Comparison of ENCODE assay signal across 9 mouse cellular contexts in genomic region chr12:70590456-70591050, GRCm38 (mm10).
DNase-seq lines count a peak whose midpoint lies in the region; ATAC-seq and TF ChIP-seq lines count a peak whose summit lies in the region.
"Had no signal": no experiment of that assay in that cellular context is flagged by ENCODE, and none has a peak within 500 bp of the region (broad histone marks: within the 10 kb centered on the region; RNA-seq: fewer than 3 reads in every experiment).

No protein-coding gene starts in this region.

- TF ChIP-seq CTCF in lung, adult 2 months (IDR thresholded peaks at IDR 0.05; ENCODE audit: insufficient read depth, low read length): no peak

- no peak overlapping the region for H3K9ac ChIP-seq in intestine, embryonic 16.5 days (ENCODE audit: low read depth, low read length)
- no peak overlapping the region for H3K9ac ChIP-seq in forebrain, embryonic 14.5 days (ENCODE audit: low read length)

- peaks cover 12% of the 10 kb centered on the region for H3K4me1 ChIP-seq in lung, adult 2 months (ENCODE audit: control insufficient read depth, insufficient read depth, low read length)
- H3K4me1 ChIP-seq in intestine, embryonic 16.5 days (ENCODE audit: control insufficient read depth, insufficient read depth, low read length): no peaks in the 10 kb centered on the region
- H3K4me1 ChIP-seq in hindbrain, embryonic 10.5 days (replicated peaks): peaks cover 7% of the 10 kb centered on the region; the same call in 1 of the 2 replicates
- H3K4me1 ChIP-seq in forebrain, embryonic 14.5 days (ENCODE audit: control insufficient read depth, insufficient read depth, low read length): no peaks in the 10 kb centered on the region

- no peaks in the 10 kb centered on the region for H3K9me3 ChIP-seq in intestine, embryonic 16.5 days (ENCODE audit: control insufficient read depth, low read length)
- no peaks in the 10 kb centered on the region for H3K9me3 ChIP-seq in hindbrain, embryonic 10.5 days
- no peaks in the 10 kb centered on the region for H3K9me3 ChIP-seq in forebrain, embryonic 14.5 days (replicated peaks; ENCODE audit: control insufficient read depth, low read length)

- H3K4me3 ChIP-seq in lung, adult 2 months (replicated peaks; ENCODE audit: extremely low read depth, low read depth, low read length): no peak overlapping the region
- H3K4me3 ChIP-seq in intestine, embryonic 16.5 days (ENCODE audit: low read length): no peak overlapping the region
- H3K4me3 ChIP-seq in hindbrain, embryonic 10.5 days: no peak overlapping the region
- H3K4me3 ChIP-seq in forebrain, embryonic 14.5 days (ENCODE audit: low read depth, low read length): no peak overlapping the region

- ATAC-seq in intestine, embryonic 16.5 days: peak; percentile 70
- ATAC-seq in forebrain, embryonic 14.5 days: no peak

- no peak overlapping the region for H3K4me2 ChIP-seq in intestine, embryonic 16.5 days (ENCODE audit: low read depth, low read length)
- H3K4me2 ChIP-seq in forebrain, embryonic 14.5 days (ENCODE audit: low read length): no peak overlapping the region

- 70% methylated on average over 12 of the region's 12 CpGs for WGBS in lung, adult 2 months
- 69% methylated on average over 12 of the region's 12 CpGs for WGBS in intestine, embryonic 16.5 days
- WGBS in hindbrain, embryonic 10.5 days: 92% methylated on average over 12 of the region's 12 CpGs
- WGBS in forebrain, embryonic 14.5 days: 82% methylated on average over 12 of the region's 12 CpGs

- H3K27me3 ChIP-seq in intestine, embryonic 16.5 days (replicated peaks; ENCODE audit: control insufficient read depth, insufficient read depth, low read length): no peaks in the 10 kb centered on the region
- H3K27me3 ChIP-seq in hindbrain, embryonic 10.5 days (ENCODE audit: insufficient read depth, poor library complexity, severe bottlenecking): no peaks in the 10 kb centered on the region
- no peaks in the 10 kb centered on the region for H3K27me3 ChIP-seq in forebrain, embryonic 14.5 days (replicated peaks; ENCODE audit: control insufficient read depth, insufficient read depth, low read length)

- H3K36me3 ChIP-seq in intestine, embryonic 16.5 days (ENCODE audit: control insufficient read depth, insufficient read depth, low read length): no peaks in the 10 kb centered on the region
- no peaks in the 10 kb centered on the region for H3K36me3 ChIP-seq in hindbrain, embryonic 10.5 days
- H3K36me3 ChIP-seq in forebrain, embryonic 14.5 days (ENCODE audit: control insufficient read depth, insufficient read depth, low read length): no peaks in the 10 kb centered on the region

- peak; percentile 38 to 60 for DNase-seq in adrenal gland, adult (ENCODE audit: inconsistent age in 2 of 2, low spot score in 1 of 2)
- DNase-seq in adrenal gland, postnatal 25 days: no peak
- DNase-seq in lung, adult 2 months: peak; percentile 21
- DNase-seq in lung, postnatal 14 days: no peak
- DNase-seq in skeletal muscle tissue, adult 2 months (ENCODE audit: low read depth, low spot score): peak; percentile 83
- DNase-seq in hindbrain, embryonic 10.5 days (ENCODE audit: low spot score): no peak
- no peak for DNase-seq in forebrain, embryonic 14.5 days (ENCODE audit: low spot score)
- DNase-seq: thymus, postnatal 4 days had no signal

- no peak overlapping the region for H3K27ac ChIP-seq in intestine, embryonic 16.5 days (ENCODE audit: low read length)
- no peak overlapping the region for H3K27ac ChIP-seq in hindbrain, embryonic 10.5 days
- no peak overlapping the region for H3K27ac ChIP-seq in forebrain, embryonic 14.5 days (ENCODE audit: low read depth, low read length)

- no peak for TF ChIP-seq POLR2A in lung, adult 2 months (IDR thresholded peaks at IDR 0.05; ENCODE audit: borderline replicate concordance, extremely low read depth, low read depth, low read length)

Comparison
In these comparisons a context has a peak if more than half of its experiments do, and no peak if none do; other contexts are left out.
1. DNase-seq: peak in adrenal gland, adult (2 of 2), lung, adult 2 months (single experiment) and skeletal muscle tissue, adult 2 months (single experiment); none in adrenal gland, postnatal 25 days (single experiment), lung, postnatal 14 days (single experiment), hindbrain, embryonic 10.5 days (single experiment) and forebrain, embryonic 14.5 days (single experiment).